Mouse (Mus musculus): ENCODE measurements around the gene Mmp2. TPM values are rescaled to one million over a fixed set of nuclear protein-coding genes. Genes with fewer than 3 reads are reported as not detected.

The Mmp2 gene
- polyA plus RNA-seq, 1 experiment from 2014 or later: 123 TPM

DNA sequence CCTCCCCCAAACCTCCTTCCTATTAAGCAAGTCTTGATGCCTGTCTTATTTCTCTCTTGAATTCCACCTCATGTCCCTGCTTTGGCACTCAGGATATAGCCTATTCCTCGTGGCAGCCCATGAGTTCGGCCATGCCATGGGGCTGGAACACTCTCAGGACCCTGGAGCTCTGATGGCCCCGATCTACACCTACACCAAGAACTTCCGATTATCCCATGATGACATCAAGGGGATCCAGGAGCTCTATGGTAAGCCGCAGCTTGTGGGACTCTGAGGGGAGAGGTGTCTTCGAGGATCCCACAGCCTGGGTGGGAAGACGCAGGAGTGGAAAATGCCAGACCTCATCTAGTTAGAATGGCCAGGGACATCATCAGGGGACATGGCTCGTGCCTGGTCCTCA lies 12.1 kb downstream of the Mmp2 start:
- Histone ChIP-seq H3K27me3 (replicated peaks) (no peaks in the 10 kb centered on the region), H3K36me3 (peaks cover 63% of the 10 kb centered on the region), H3K4me1 (replicated peaks) (no peaks in the 10 kb centered on the region), H3K9me3 (replicated peaks) (no peaks in the 10 kb centered on the region), H3K4me2 (no peak overlapping the region), H3K9ac (no peak overlapping the region), H3K27ac (ENCODE audit: poor library complexity, severe bottlenecking) (no peak overlapping the region), H3K4me3 (no peak overlapping the region)
- WGBS: 86% methylated on average over 8 of the region's 8 CpGs
- no peak for ATAC-seq (ENCODE audit: insufficient number of reproducible peaks, low FRiP score)

DNA sequence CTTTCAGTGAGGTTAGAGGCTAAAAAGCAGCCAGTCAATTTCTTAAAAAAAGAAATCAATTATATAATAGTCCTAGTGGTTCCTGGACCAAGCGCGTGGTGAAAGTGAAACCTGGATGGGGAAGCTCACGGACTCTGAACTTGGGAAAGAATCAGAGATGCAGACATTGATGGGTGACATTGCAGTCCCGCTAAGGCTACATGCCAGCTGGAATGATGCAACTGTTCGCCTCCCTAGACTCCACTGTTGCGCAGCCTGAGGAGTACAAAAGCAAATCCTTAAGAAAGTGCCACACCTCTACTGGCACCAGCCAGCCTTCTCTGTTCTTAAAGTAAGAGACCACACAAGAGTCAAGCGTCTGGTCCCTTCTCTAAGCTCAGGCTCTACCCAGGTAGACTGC lies 12.8 kb downstream of the Mmp2 start:
- H3K4me2 ChIP-seq: no peak overlapping the region
- no peaks in the 10 kb centered on the region for H3K9me3 ChIP-seq (replicated peaks)
- H3K9ac ChIP-seq: no peak overlapping the region
- H3K36me3 ChIP-seq: peaks cover 63% of the 10 kb centered on the region
- no peak overlapping the region for H3K27ac ChIP-seq (ENCODE audit: poor library complexity, severe bottlenecking)
- WGBS: 88% methylated on average over 7 of the region's 7 CpGs
- no peak for ATAC-seq (ENCODE audit: insufficient number of reproducible peaks, low FRiP score)
- H3K4me1 ChIP-seq (replicated peaks): 0 out of 2 replicates have a peak, but pooled peaks cover 4% of the 10 kb centered on the region
- no peaks in the 10 kb centered on the region for H3K27me3 ChIP-seq (replicated peaks)
- H3K4me3 ChIP-seq: no peak overlapping the region

DNA sequence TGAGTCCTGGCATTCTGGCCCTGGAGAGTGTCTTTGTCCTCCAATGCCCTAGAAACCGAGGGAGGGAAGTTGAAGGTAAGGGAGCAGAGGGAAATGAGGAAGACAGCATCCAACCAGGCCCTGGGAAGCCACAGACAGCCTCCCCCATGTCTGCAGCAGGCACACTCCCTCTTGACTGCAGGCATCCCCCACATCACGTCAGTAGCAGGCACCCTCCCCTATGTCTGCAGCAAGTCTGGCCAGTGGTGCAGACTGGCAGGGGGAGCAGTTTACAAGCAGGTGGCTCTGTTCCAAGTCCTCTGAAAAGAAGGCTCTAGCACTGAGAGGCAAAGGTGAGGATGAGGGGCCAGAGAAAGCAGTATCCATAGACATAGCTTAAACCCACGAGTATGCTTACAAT lies 19.6 kb downstream of the Mmp2 start:
- Histone ChIP-seq H3K4me2 (peak overlapping the region; percentile 40), H3K9me3 (replicated peaks) (no peaks in the 10 kb centered on the region), H3K4me3 (0 out of 2 replicates have a peak overlapping the region, but pooled peaks have one; percentile 0), H3K27ac (ENCODE audit: poor library complexity, severe bottlenecking) (peak overlapping the region; percentile 81), H3K27me3 (replicated peaks) (no peaks in the 10 kb centered on the region), H3K4me1 (replicated peaks) (peaks cover 35% of the 10 kb centered on the region), H3K36me3 (peaks cover 17% of the 10 kb centered on the region), H3K9ac (no peak overlapping the region)
- ATAC-seq (ENCODE audit: insufficient number of reproducible peaks, low FRiP score): peak; percentile 69
- WGBS: 14% methylated on average over 3 of the region's 3 CpGs

DNA sequence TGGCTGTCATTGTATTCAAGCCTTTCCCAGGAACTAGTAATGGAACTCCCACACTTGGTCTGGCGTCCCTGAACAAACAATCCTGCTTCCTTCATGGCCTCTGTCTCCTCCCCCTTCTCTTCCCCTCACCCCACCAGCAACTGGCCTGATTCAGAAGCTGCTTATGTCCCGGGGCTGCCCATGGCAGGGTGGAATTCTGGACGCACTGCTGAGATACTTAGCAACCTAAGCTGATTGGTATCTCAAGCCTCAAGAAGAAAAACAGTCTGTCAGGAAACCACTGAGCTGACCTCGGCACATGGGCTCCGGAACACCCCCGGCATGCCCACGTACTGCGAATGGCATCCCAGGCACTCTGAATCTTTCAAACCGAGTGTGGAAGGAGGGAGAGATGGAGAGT lies 20.2 kb downstream of the Mmp2 start:
- Histone ChIP-seq H3K4me2 (peak overlapping the region; percentile 40), H3K27me3 (replicated peaks) (no peaks in the 10 kb centered on the region), H3K36me3 (peaks cover 18% of the 10 kb centered on the region), H3K4me3 (no peak overlapping the region), H3K9me3 (replicated peaks) (no peaks in the 10 kb centered on the region), H3K9ac (no peak overlapping the region), H3K4me1 (replicated peaks) (peaks cover 35% of the 10 kb centered on the region), H3K27ac (ENCODE audit: poor library complexity, severe bottlenecking) (peak overlapping the region; percentile 81)
- WGBS: 23% methylated on average over 9 of the region's 9 CpGs
- peak; percentile 80 for ATAC-seq (ENCODE audit: insufficient number of reproducible peaks, low FRiP score)

DNA sequence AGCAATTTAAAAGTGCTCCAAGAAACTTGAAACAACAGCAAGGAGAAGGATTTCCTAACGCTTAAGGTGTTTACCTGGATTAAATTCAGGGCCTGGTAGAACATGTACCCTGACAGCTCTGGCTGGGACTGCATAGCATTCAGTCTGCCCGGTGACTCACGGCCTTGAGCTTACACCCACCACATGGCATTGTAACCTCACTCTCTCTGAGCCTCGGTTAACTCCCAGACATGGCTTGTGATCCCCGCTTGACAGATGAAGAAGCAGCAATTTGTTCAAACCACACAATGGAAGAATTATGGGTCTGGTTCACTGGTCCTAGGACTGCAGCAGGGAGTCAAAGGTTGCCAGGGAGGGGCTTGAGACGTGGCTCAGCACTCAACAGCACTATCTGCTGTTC lies 22.2 kb downstream of the Mmp2 start:
- no peak overlapping the region for H3K4me3 ChIP-seq
- H3K27ac ChIP-seq (ENCODE audit: poor library complexity, severe bottlenecking): no peak overlapping the region
- 67% methylated on average over 6 of the region's 6 CpGs for WGBS
- no peaks in the 10 kb centered on the region for H3K27me3 ChIP-seq (replicated peaks)
- no peaks in the 10 kb centered on the region for H3K9me3 ChIP-seq (replicated peaks)
- H3K4me1 ChIP-seq (replicated peaks): peaks cover 35% of the 10 kb centered on the region
- H3K36me3 ChIP-seq: peaks cover 13% of the 10 kb centered on the region; the same call in 1 of the 2 replicates
- no peak overlapping the region for H3K4me2 ChIP-seq
- H3K9ac ChIP-seq: no peak overlapping the region
- ATAC-seq (ENCODE audit: insufficient number of reproducible peaks, low FRiP score): no peak

DNA sequence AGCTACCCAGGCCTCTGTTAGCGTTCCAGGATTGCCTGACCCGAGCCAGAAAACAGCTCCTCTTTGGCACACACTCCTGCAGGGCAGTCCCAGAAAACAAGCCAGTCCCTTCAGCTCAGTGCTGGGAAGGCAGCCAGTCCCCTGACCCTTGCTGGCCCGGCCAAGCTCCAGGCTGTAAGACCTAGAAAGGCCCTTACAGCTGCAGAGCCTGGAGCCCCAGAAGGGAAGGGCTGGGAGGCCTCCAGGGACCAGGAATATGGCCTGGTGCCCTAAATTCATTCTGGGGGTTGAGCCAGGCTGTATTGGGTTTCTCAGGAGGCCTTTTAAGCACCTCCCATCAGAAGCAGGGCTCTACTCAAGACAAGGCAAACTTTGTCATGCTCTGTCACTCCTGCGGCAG lies 23.1 kb downstream of the Mmp2 start:
- WGBS: 63% methylated on average over 4 of the region's 4 CpGs
- peaks cover 35% of the 10 kb centered on the region for H3K4me1 ChIP-seq (replicated peaks)
- ATAC-seq (ENCODE audit: insufficient number of reproducible peaks, low FRiP score): no peak
- H3K4me2 ChIP-seq: no peak overlapping the region
- H3K9ac ChIP-seq: no peak overlapping the region
- no peak overlapping the region for H3K27ac ChIP-seq (ENCODE audit: poor library complexity, severe bottlenecking)
- H3K4me3 ChIP-seq: no peak overlapping the region
- peaks cover 13% of the 10 kb centered on the region; the same call in 1 of the 2 replicates for H3K36me3 ChIP-seq
- no peaks in the 10 kb centered on the region for H3K27me3 ChIP-seq (replicated peaks)
- no peaks in the 10 kb centered on the region for H3K9me3 ChIP-seq (replicated peaks)

DNA sequence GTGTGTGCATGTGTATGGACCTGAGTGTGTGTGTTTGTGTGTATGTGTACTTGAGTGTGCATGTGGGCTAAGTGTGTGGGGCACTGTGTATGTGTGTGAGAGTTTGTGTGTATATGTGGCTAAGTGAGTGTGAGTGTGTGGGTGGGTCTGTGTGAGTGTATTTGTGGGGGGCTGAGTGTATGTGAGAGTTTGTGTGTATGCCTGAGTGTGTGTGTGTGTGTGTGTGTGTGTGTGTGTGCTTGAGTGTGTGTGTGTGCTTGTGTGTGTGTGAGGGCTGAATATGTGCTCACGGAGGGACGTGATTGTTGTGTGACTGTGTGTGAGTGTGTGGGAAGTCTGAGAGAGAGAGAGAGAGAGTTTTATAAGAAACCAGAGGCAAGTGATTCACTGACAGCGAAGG lies 24.3 kb downstream of the Mmp2 start:
- H3K4me2 ChIP-seq: no peak overlapping the region
- peaks cover 31% of the 10 kb centered on the region for H3K4me1 ChIP-seq (replicated peaks)
- no peak overlapping the region for H3K27ac ChIP-seq (ENCODE audit: poor library complexity, severe bottlenecking)
- H3K4me3 ChIP-seq: no peak overlapping the region
- 89% methylated on average over 3 of the region's 3 CpGs for WGBS
- H3K36me3 ChIP-seq: peaks cover 8% of the 10 kb centered on the region; the same call in 1 of the 2 replicates
- peaks cover 8% of the 10 kb centered on the region; the same call in 1 of the 2 replicates for H3K27me3 ChIP-seq (replicated peaks)
- no peak for ATAC-seq (ENCODE audit: insufficient number of reproducible peaks, low FRiP score)
- H3K9ac ChIP-seq: no peak overlapping the region
- H3K9me3 ChIP-seq (replicated peaks): no peaks in the 10 kb centered on the region

DNA sequence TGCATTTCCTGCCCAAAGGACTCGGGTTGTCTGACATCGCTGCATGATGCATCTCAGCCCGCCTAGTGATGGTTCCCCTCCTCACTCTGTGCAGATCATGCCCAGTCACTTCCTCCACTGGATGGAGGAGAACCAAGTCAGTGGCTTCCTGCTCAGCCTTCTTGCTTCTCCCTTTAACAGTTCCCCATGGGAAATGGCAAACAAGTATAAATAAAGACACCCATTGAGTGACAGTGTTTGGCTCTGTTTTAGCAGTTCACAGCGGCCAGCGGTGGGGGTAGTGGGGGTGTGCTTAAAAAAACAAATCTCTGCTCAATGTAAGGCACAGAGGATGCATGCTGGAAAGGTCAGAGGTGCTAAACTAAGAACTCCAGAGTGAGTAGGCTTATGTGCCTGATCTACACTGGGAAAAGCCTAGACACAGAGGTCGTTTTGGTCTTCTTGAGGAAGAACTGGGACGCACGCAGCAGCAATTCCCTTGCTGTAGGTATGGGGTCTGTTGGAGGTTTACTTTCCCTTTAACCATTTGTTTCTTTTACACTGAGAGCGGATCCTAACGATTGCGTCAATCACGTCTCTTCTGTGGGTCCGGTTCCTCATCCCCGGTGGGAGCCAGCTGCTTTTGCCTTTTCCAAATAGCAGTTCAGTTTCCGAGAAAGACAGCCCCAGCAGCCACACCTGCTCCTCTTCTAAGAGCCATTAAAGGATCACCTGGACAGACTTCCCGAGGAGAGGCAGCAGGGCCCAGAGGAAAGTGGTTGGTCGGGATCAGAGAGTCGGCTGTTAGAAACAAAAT lies 26.3 kb downstream of the Mmp2 start:
- H3K27ac ChIP-seq (ENCODE audit: poor library complexity, severe bottlenecking): no peak overlapping the region
- H3K4me3 ChIP-seq: no peak overlapping the region
- ATAC-seq (ENCODE audit: insufficient number of reproducible peaks, low FRiP score): no peak

DNA sequence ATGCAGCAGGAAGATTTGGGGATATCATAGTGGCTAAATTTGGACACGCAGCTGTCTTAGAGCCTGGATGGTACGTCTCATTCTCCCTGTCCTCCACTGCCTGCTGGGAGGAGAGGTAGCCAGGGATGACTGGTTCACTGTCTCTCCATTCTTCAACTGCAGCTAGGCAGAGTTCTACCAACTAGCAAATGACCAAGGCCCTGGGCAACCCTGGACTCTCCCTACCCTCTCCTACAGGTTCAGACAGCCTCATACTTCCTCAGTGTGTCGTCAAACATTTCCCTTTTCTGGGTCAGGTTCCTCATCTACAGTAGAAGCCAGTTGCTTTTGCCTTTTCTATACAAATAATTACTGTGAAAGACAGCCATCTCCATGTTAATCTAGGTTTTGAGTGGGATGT lies 27.6 kb downstream of the Mmp2 start:
- Histone ChIP-seq H3K4me3 (peak overlapping the region; percentile 64), H3K9me3 (replicated peaks) (no peaks in the 10 kb centered on the region), H3K36me3 (peaks cover 8% of the 10 kb centered on the region; the same call in 1 of the 2 replicates), H3K4me1 (replicated peaks) (peaks cover 13% of the 10 kb centered on the region; the same call in 1 of the 2 replicates), H3K27me3 (replicated peaks) (peaks cover 10% of the 10 kb centered on the region; the same call in 1 of the 2 replicates), H3K27ac (ENCODE audit: poor library complexity, severe bottlenecking) (no peak overlapping the region), H3K4me2 (peak overlapping the region; percentile 84), H3K9ac (no peak overlapping the region)
- WGBS: 76% methylated on average over 3 of the region's 3 CpGs
- no peak for ATAC-seq (ENCODE audit: insufficient number of reproducible peaks, low FRiP score)

More for the DNA sequence above, 26.3 kb downstream of the Mmp2 start:
- Histone ChIP-seq H3K4me1 (replicated peaks) (peaks cover 13% of the 10 kb centered on the region; the same call in 1 of the 2 replicates), H3K9me3 (replicated peaks) (no peaks in the 10 kb centered on the region), H3K36me3 (peaks cover 8% of the 10 kb centered on the region; the same call in 1 of the 2 replicates), H3K27me3 (replicated peaks) (peaks cover 10% of the 10 kb centered on the region; the same call in 1 of the 2 replicates), H3K9ac (no peak overlapping the region), H3K4me2 (no peak overlapping the region)
- WGBS: 67% methylated on average over 18 of the region's 18 CpGs

DNA sequence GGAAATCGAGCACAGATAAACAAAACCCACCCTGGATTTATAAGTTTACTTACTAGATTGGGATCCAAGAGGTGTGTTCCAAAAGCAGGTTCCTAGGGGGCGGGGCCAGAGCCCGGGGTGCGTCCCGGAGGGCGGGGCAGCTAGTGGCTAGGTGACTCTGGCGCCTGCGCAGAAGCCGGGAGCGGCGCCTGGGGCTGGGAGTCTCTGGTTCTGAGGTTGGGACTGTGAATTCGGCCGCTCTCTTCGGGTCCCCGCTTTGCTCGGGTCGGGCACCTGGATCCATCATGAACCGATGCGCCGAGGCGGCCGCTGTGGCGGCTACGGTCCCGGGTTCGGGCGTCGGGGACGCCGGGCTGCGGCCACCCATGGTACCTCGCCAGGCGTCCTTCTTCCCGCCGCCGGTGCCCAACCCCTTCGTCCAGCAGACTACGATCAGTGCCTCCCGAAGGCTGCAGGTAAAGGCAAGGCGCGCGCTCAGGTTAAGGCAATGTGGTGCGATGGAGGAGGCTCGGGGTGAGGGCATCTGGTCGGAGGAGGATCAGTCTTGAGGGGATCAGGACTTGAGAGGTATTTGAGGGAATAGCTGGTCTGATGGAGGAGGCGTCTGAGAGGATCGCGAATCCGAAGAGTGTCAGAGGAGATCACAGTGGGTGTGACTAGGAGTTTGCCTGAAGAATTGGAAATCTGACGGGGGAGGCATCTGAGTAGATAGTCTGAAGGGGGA lies 28.2 kb downstream of the Mmp2 start, which contains the start of gene Lpcat2:
Gene Lpcat2, plus strand, starts transcription at position 169 of the 724 bp plus-strand sequence.
- ATAC-seq (ENCODE audit: insufficient number of reproducible peaks, low FRiP score): peak; percentile 76; the same call in 1 of the 2 replicates
- Histone ChIP-seq H3K4me1 (replicated peaks) (peaks cover 13% of the 10 kb centered on the region; the same call in 1 of the 2 replicates), H3K9ac (peak within 1 kb of the TSS; percentile 73), H3K9me3 (replicated peaks) (no peaks in the 10 kb centered on the region), H3K4me2 (peak within 1 kb of the TSS; percentile 84), H3K36me3 (peaks cover 8% of the 10 kb centered on the region; the same call in 1 of the 2 replicates), H3K4me3 (peak within 1 kb of the TSS; percentile 64), H3K27ac (ENCODE audit: poor library complexity, severe bottlenecking) (no peak within 1 kb of the TSS), H3K27me3 (replicated peaks) (peaks cover 10% of the 10 kb centered on the region; the same call in 1 of the 2 replicates)
- WGBS: 1% methylated on average over 49 of the region's 50 CpGs
